In the genomic region with DNA sequence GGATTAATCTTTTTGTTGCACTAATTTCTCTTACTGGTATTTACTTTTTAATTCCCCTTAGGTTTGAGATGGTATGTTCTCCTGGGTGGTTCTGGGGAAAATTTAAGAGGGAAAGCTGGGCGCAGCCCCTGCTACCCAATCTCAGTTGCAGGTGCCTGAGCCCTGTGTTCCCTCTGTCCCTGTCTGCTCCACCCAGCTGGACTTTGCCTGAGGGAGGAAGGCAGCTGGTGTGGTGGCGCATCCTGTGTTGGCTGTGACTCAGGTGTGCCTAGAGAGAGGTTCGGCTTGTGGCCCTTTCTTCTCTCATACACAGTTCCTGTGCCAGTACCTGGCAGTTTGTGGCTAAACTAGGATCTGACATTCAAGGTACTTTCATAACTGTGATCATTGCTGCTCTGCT, we compare ENCODE assay signal across 14 mouse cellular contexts.
DNase-seq lines count a peak whose midpoint lies in the region; ATAC-seq and TF ChIP-seq lines count a peak whose summit lies in the region.
"Had no signal": no experiment of that assay in that cellular context is flagged by ENCODE, and none has a peak within 500 bp of the region (broad histone marks: within the 10 kb centered on the region; RNA-seq: fewer than 3 reads in every experiment).

No protein-coding gene starts in this region.

- no peaks in the 10 kb centered on the region for H3K36me3 ChIP-seq in limb, embryonic 14.5 days (ENCODE audit: control insufficient read depth, insufficient read depth, low read length)
- peaks cover 7% of the 10 kb centered on the region; the same call in 1 of the 2 replicates for H3K36me3 ChIP-seq in limb, embryonic 10.5 days
- no peaks in the 10 kb centered on the region for H3K36me3 ChIP-seq in forebrain, embryonic 15.5 days
- H3K36me3 ChIP-seq in heart, embryonic 10.5 days = no peaks in the 10 kb centered on the region
- H3K36me3 ChIP-seq: embryonic facial prominence, embryonic 12.5 days; liver, embryonic 15.5 days had no signal

- no peak overlapping the region for H3K9ac ChIP-seq in limb, embryonic 14.5 days (ENCODE audit: low read depth, low read length, severe bottlenecking)
- H3K9ac ChIP-seq in forebrain, embryonic 15.5 days (replicated peaks) = no peak overlapping the region
- H3K9ac ChIP-seq: embryonic facial prominence, embryonic 12.5 days; hindbrain, embryonic 14.5 days; liver, embryonic 15.5 days had no signal

- WGBS in limb, embryonic 14.5 days = 60% methylated on average over 3 of the region's 3 CpGs
- whole genome bisulfite sequencing in limb, embryonic 10.5 days = 76% methylated on average over 3 of the region's 3 CpGs
- WGBS in forebrain, embryonic 15.5 days = 46% methylated on average over 3 of the region's 3 CpGs
- 30% methylated on average over 3 of the region's 3 CpGs for WGBS in large intestine, adult 2 months
- 80% methylated on average over 3 of the region's 3 CpGs for WGBS in heart, embryonic 10.5 days

- peaks cover 37% of the 10 kb centered on the region for H3K4me1 ChIP-seq in limb, embryonic 14.5 days (ENCODE audit: control insufficient read depth, insufficient read depth, low read length)
- H3K4me1 ChIP-seq in limb, embryonic 10.5 days = peaks cover 40% of the 10 kb centered on the region
- peaks cover 33% of the 10 kb centered on the region for H3K4me1 ChIP-seq in forebrain, embryonic 15.5 days
- peaks cover 16% of the 10 kb centered on the region for H3K4me1 ChIP-seq in heart, embryonic 10.5 days
- H3K4me1 ChIP-seq: liver, embryonic 15.5 days had no signal

- no peaks in the 10 kb centered on the region for H3K27me3 ChIP-seq in limb, embryonic 14.5 days (ENCODE audit: control insufficient read depth, insufficient read depth, low read length)
- no peaks in the 10 kb centered on the region for H3K27me3 ChIP-seq in limb, embryonic 10.5 days (ENCODE audit: low read depth, poor library complexity, severe bottlenecking)
- H3K27me3 ChIP-seq in forebrain, embryonic 15.5 days = no peaks in the 10 kb centered on the region
- no peaks in the 10 kb centered on the region for H3K27me3 ChIP-seq in heart, embryonic 10.5 days (ENCODE audit: insufficient read depth, poor library complexity, severe bottlenecking)
- H3K27me3 ChIP-seq: embryonic facial prominence, embryonic 12.5 days; liver, embryonic 15.5 days had no signal

- TF ChIP-seq POLR2A in limb, embryonic 14.5 days (IDR thresholded peaks at IDR 0.05; ENCODE audit: borderline replicate concordance, extremely low read depth, insufficient read depth, insufficient read length) = no peak

- intact Hi-C loops in heart, postnatal 14 days (cut with DNase I) = loop anchor here (10.0 kb wide), 1 partner anchor 233 kb away; no protein-coding TSS in a partner anchor

- no peak for DNase-seq in limb, embryonic 14.5 days (ENCODE audit: low spot score)
- no peak for DNase-seq in limb, embryonic 10.5 days (ENCODE audit: low spot score)
- DNase-seq in kidney, adult 9 months = peak; percentile 40
- peak; percentile 31 for DNase-seq in large intestine, adult 2 months (ENCODE audit: low read depth, low spot score)
- DNase-seq in heart, postnatal 14 days = no peak
- DNase-seq in heart, embryonic 10.5 days (ENCODE audit: low spot score) = no peak
- DNase-seq in yolk sac, embryonic 10.5 days (ENCODE audit: low spot score) = no peak
- DNase-seq: adrenal gland, postnatal 14 days; layer of hippocampus, adult 9-11 months had no signal

- H3K4me2 ChIP-seq in limb, embryonic 14.5 days (replicated peaks; ENCODE audit: low read depth, low read length, severe bottlenecking) = no peak overlapping the region
- no peak overlapping the region for H3K4me2 ChIP-seq in forebrain, embryonic 15.5 days (replicated peaks)
- H3K4me2 ChIP-seq: embryonic facial prominence, embryonic 12.5 days; hindbrain, embryonic 14.5 days; liver, embryonic 15.5 days; midbrain, embryonic 11.5 days had no signal

- 0 out of 2 replicates have a peak overlapping the region, but pooled peaks have one; percentile 39 for H3K27ac ChIP-seq in limb, embryonic 14.5 days (replicated peaks; ENCODE audit: low read depth, low read length)
- no peak overlapping the region for H3K27ac ChIP-seq in limb, embryonic 10.5 days
- no peak overlapping the region for H3K27ac ChIP-seq in forebrain, embryonic 15.5 days (replicated peaks)
- H3K27ac ChIP-seq in heart, embryonic 10.5 days = no peak overlapping the region
- H3K27ac ChIP-seq: embryonic facial prominence, embryonic 12.5 days; hindbrain, embryonic 14.5 days; liver, embryonic 15.5 days had no signal

- 0 out of 2 replicates have a peak, but pooled peaks have one; percentile 4 for ATAC-seq in limb, embryonic 14.5 days (ENCODE audit: low FRiP score, low read depth)
- 0 out of 2 replicates have a peak, but pooled peaks have one; percentile 23 for ATAC-seq in forebrain, embryonic 15.5 days (replicated peaks)

- H3K9me3 ChIP-seq in limb, embryonic 14.5 days (ENCODE audit: control insufficient read depth, low read length) = no peaks in the 10 kb centered on the region
- H3K9me3 ChIP-seq in limb, embryonic 10.5 days (replicated peaks) = no peaks in the 10 kb centered on the region
- H3K9me3 ChIP-seq in forebrain, embryonic 15.5 days = no peaks in the 10 kb centered on the region
- no peaks in the 10 kb centered on the region for H3K9me3 ChIP-seq in heart, embryonic 10.5 days
- H3K9me3 ChIP-seq: embryonic facial prominence, embryonic 12.5 days; liver, embryonic 15.5 days had no signal

- H3K4me3 ChIP-seq in limb, embryonic 14.5 days (replicated peaks; ENCODE audit: low read length) = no peak overlapping the region
- no peak overlapping the region for H3K4me3 ChIP-seq in limb, embryonic 10.5 days
- H3K4me3 ChIP-seq in forebrain, embryonic 15.5 days = no peak overlapping the region
- H3K4me3 ChIP-seq in heart, embryonic 10.5 days = no peak overlapping the region
- H3K4me3 ChIP-seq: embryonic facial prominence, embryonic 12.5 days; liver, embryonic 15.5 days had no signal

Comparison
In these comparisons a context has a peak if more than half of its experiments do, and no peak if none do; other contexts are left out.
1. DNase-seq: peak in kidney, adult 9 months (single experiment) and large intestine, adult 2 months (single experiment); none in limb, embryonic 14.5 days (single experiment), limb, embryonic 10.5 days (single experiment), heart, postnatal 14 days (0 of 2), heart, embryonic 10.5 days (single experiment) and yolk sac, embryonic 10.5 days (single experiment).